ENCODE assay signal across 23 mouse cellular contexts in genomic region chr14:118197063-118197462, GRCm38 (mm10). TPM values are rescaled to one million over a fixed set of nuclear protein-coding genes. Genes with fewer than 3 reads are reported as not detected.
"Had no signal": no experiment of that assay in that cellular context is flagged by ENCODE, and none has a peak within 500 bp of the region (broad histone marks: within the 10 kb centered on the region; RNA-seq: fewer than 3 reads in every experiment).

No protein-coding gene starts in this region.

- H3K36me3 ChIP-seq: limb, embryonic 12.5 days; limb, embryonic 15.5 days; liver, embryonic 15.5 days; midbrain, embryonic 10.5 days; midbrain, embryonic 13.5 days; neural tube, embryonic 12.5 days; neural tube, embryonic 15.5 days; stomach, embryonic 15.5 days had no signal

- H3K4me2 ChIP-seq: limb, embryonic 12.5 days; limb, embryonic 15.5 days; liver, embryonic 15.5 days; midbrain, embryonic 13.5 days; neural tube, embryonic 12.5 days; neural tube, embryonic 15.5 days; stomach, embryonic 15.5 days had no signal

- H3K9me3 ChIP-seq: limb, embryonic 12.5 days; limb, embryonic 15.5 days; liver, embryonic 15.5 days; midbrain, embryonic 10.5 days; midbrain, embryonic 13.5 days; neural tube, embryonic 12.5 days; neural tube, embryonic 15.5 days; stomach, embryonic 15.5 days had no signal

- H3K9ac ChIP-seq: limb, embryonic 12.5 days; limb, embryonic 15.5 days; liver, embryonic 15.5 days; midbrain, embryonic 13.5 days; neural tube, embryonic 12.5 days; neural tube, embryonic 15.5 days; stomach, embryonic 15.5 days had no signal

- DNase-seq: kidney, adult 2 months; kidney, postnatal 36 days; left cerebral cortex, postnatal 4 days; lung, adult 2 months; lung, postnatal 14 days; lung, postnatal 4 days; retina, postnatal 1 day; right cerebral cortex, postnatal 25 days; spleen, adult 18-20 months; thymus, postnatal 36 days had no signal

- H3K27ac ChIP-seq: kidney, postnatal 0 days; limb, embryonic 12.5 days; limb, embryonic 15.5 days; liver, embryonic 15.5 days; midbrain, embryonic 10.5 days; midbrain, embryonic 13.5 days; neural tube, embryonic 12.5 days; neural tube, embryonic 15.5 days; stomach, embryonic 15.5 days had no signal

- H3K4me1 ChIP-seq: limb, embryonic 12.5 days; limb, embryonic 15.5 days; neural tube, embryonic 12.5 days; stomach, embryonic 15.5 days had no signal

- ATAC-seq: inflammation-experienced regulatory T-cells, adult 6 months; intestine, postnatal 0 days; midbrain, embryonic 13.5 days had no signal

- H3K4me3 ChIP-seq: limb, embryonic 12.5 days; limb, embryonic 15.5 days; liver, embryonic 15.5 days; midbrain, embryonic 10.5 days; midbrain, embryonic 13.5 days; neural tube, embryonic 12.5 days; neural tube, embryonic 15.5 days; stomach, embryonic 15.5 days had no signal

- H3K27me3 ChIP-seq: neural tube, embryonic 12.5 days; stomach, embryonic 15.5 days had no signal

RNA-seq across cellular contexts. Expression of gene Sox21, which starts 39.8 kb away (rescaled TPM):
- total RNA-seq: megakaryocyte, adult 5-6 weeks had no signal
- polyA plus RNA-seq: inflammation-experienced regulatory T-cells, adult 6 months; kidney, adult 2 months; kidney, embryonic 14.5 days; kidney, postnatal 0 days; liver, embryonic 15.5 days had no signal
